Mouse (Mus musculus) right cerebral cortex, postnatal 36 days (tissue): ENCODE data around the gene Mgmt.

Experiments used
- DNase-seq, 2 experiments: peaks; one replicate each; pipeline ENCODE4 v3.0.0; 2022; ENCODE audit warnings: low spot score in 2 of 2, mixed read lengths in 1 of 2

Gene Mgmt

GRCm38 (mm10) chr7:136908616-136909144 lies 14.3 kb downstream of the Mgmt start:
- no peak for DNase-seq

- no peak for DNase-seq
Measured at GRCm38 (mm10) chr7:136912901-136913300, 18.5 kb downstream of the Mgmt start.

- no peak for DNase-seq
Measured at GRCm38 (mm10) chr7:136916021-136916420, 21.6 kb downstream of the Mgmt start.

- no peak for DNase-seq
Measured at GRCm38 (mm10) chr7:136920976-136921755, 26.8 kb downstream of the Mgmt start.

GRCm38 (mm10) chr7:136922230-136922629 lies 27.8 kb downstream of the Mgmt start:
- no peak for DNase-seq

- no peak for DNase-seq
Measured at GRCm38 (mm10) chr7:136924610-136925260, 30.3 kb downstream of the Mgmt start.

- DNase-seq: no peak
Measured at GRCm38 (mm10) chr7:136926178-136926577, 31.8 kb downstream of the Mgmt start.

GRCm38 (mm10) chr7:136930451-136930850 lies 36.0 kb downstream of the Mgmt start:
- no peak for DNase-seq

GRCm38 (mm10) chr7:136933367-136933766 lies 39.0 kb downstream of the Mgmt start:
- no peak for DNase-seq

GRCm38 (mm10) chr7:136934336-136934735 lies 39.9 kb downstream of the Mgmt start:
- DNase-seq: no peak

GRCm38 (mm10) chr7:136934784-136935183 lies 40.4 kb downstream of the Mgmt start:
- DNase-seq: no peak

GRCm38 (mm10) chr7:136938371-136938770 lies 44.0 kb downstream of the Mgmt start:
- no peak for DNase-seq

- no peak for DNase-seq
Measured at GRCm38 (mm10) chr7:136942414-136942813, 48.0 kb downstream of the Mgmt start.

GRCm38 (mm10) chr7:136943886-136944285 lies 49.5 kb downstream of the Mgmt start:
- DNase-seq: no peak

GRCm38 (mm10) chr7:136945697-136946096 lies 51.3 kb downstream of the Mgmt start:
- DNase-seq: no peak

GRCm38 (mm10) chr7:136946131-136946530 lies 51.7 kb downstream of the Mgmt start:
- no peak for DNase-seq

GRCm38 (mm10) chr7:136948275-136948810 lies 53.9 kb downstream of the Mgmt start:
- no peak for DNase-seq

GRCm38 (mm10) chr7:136952608-136953007 lies 58.2 kb downstream of the Mgmt start:
- DNase-seq: no peak

GRCm38 (mm10) chr7:136953251-136953650 lies 58.8 kb downstream of the Mgmt start:
- DNase-seq: no peak

GRCm38 (mm10) chr7:136972361-136972760 lies 77.9 kb downstream of the Mgmt start:
- no peak for DNase-seq

GRCm38 (mm10) chr7:136975001-136975400 lies 80.6 kb downstream of the Mgmt start:
- no peak for DNase-seq

GRCm38 (mm10) chr7:136997456-136997855 lies 103.0 kb downstream of the Mgmt start:
- DNase-seq: no peak

GRCm38 (mm10) chr7:137000703-137001102 lies 106.3 kb downstream of the Mgmt start:
- DNase-seq: no peak
